ENCODE assay signal across 32 mouse cellular contexts in the genomic region with DNA sequence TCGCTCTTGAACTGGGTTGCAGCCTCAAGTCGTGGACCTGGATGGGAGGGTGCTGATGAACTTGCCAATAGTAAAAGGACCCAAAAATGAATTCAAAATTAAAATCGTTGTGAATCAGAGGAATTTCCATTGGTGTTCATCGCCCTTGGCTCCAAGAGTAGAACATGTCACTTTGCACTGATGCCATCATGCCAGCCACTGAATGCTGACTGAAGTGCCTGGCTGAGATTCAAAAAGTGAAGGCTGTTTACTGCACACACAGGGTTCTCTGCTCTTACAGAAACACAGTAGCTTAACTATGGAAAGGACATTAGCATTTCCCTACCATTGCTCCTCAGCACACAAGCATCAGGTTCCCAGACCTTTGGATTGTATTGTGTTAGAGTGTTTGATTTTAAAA.
"Had no signal": no experiment of that assay in that cellular context is flagged by ENCODE, and none has a peak within 500 bp of the region (broad histone marks: within the 10 kb centered on the region; RNA-seq: fewer than 3 reads in every experiment).

No protein-coding gene starts in this region.

- DNase-seq: heart, postnatal 10 days; heart, postnatal 14 days; heart, postnatal 36 days; heart, postnatal 4 days; kidney, adult 11 months; kidney, adult 18-20 months; kidney, adult 2 months; kidney, adult 8-10 months; kidney, adult 9 months; kidney, postnatal 10 days; kidney, postnatal 14 days; kidney, postnatal 25 days; kidney, postnatal 36 days; kidney, postnatal 4 days; layer of hippocampus, postnatal 36 days had no signal

- H3K4me2 ChIP-seq: heart, embryonic 11.5 days; heart, embryonic 12.5 days; heart, embryonic 13.5 days; heart, embryonic 15.5 days; hindbrain, embryonic 12.5 days; hindbrain, embryonic 13.5 days; hindbrain, embryonic 14.5 days; hindbrain, embryonic 15.5 days; intestine, embryonic 15.5 days; kidney, embryonic 15.5 days had no signal

- ATAC-seq: hindbrain, embryonic 16.5 days; hindbrain, postnatal 0 days; inflammation-experienced regulatory T-cells, adult 6 months; intestine, embryonic 15.5 days; intestine, postnatal 0 days had no signal

- H3K27ac ChIP-seq: heart, embryonic 13.5 days; heart, embryonic 15.5 days; hindbrain, embryonic 10.5 days; hindbrain, embryonic 12.5 days; hindbrain, embryonic 13.5 days; hindbrain, embryonic 14.5 days; hindbrain, embryonic 15.5 days; hindbrain, postnatal 0 days; intestine, embryonic 15.5 days; kidney, embryonic 15.5 days; kidney, postnatal 0 days; left cerebral cortex, adult 2 months had no signal

- H3K27me3 ChIP-seq: hindbrain, embryonic 12.5 days; hindbrain, embryonic 13.5 days; hindbrain, embryonic 15.5 days; intestine, embryonic 15.5 days; kidney, embryonic 15.5 days had no signal

- H3K4me3 ChIP-seq: heart, embryonic 12.5 days; heart, embryonic 13.5 days; heart, embryonic 15.5 days; hindbrain, embryonic 10.5 days; hindbrain, embryonic 12.5 days; hindbrain, embryonic 13.5 days; hindbrain, embryonic 15.5 days; intestine, embryonic 15.5 days; kidney, embryonic 15.5 days; left cerebral cortex, adult 2 months had no signal

- H3K9ac ChIP-seq: heart, embryonic 12.5 days; heart, embryonic 13.5 days; heart, embryonic 15.5 days; hindbrain, embryonic 12.5 days; hindbrain, embryonic 13.5 days; hindbrain, embryonic 14.5 days; hindbrain, embryonic 15.5 days; intestine, embryonic 15.5 days; kidney, embryonic 15.5 days had no signal

- H3K9me3 ChIP-seq: heart, embryonic 12.5 days; heart, embryonic 13.5 days; heart, embryonic 15.5 days; hindbrain, embryonic 10.5 days; hindbrain, embryonic 12.5 days; hindbrain, embryonic 13.5 days; hindbrain, embryonic 15.5 days; intestine, embryonic 15.5 days; kidney, embryonic 15.5 days had no signal

- H3K36me3 ChIP-seq: heart, embryonic 12.5 days; heart, embryonic 13.5 days; heart, embryonic 15.5 days; hindbrain, embryonic 10.5 days; hindbrain, embryonic 12.5 days; hindbrain, embryonic 13.5 days; hindbrain, embryonic 15.5 days; intestine, embryonic 15.5 days; kidney, embryonic 15.5 days had no signal
